14 mouse cellular contexts compared by ENCODE assay signal in the genomic region with DNA sequence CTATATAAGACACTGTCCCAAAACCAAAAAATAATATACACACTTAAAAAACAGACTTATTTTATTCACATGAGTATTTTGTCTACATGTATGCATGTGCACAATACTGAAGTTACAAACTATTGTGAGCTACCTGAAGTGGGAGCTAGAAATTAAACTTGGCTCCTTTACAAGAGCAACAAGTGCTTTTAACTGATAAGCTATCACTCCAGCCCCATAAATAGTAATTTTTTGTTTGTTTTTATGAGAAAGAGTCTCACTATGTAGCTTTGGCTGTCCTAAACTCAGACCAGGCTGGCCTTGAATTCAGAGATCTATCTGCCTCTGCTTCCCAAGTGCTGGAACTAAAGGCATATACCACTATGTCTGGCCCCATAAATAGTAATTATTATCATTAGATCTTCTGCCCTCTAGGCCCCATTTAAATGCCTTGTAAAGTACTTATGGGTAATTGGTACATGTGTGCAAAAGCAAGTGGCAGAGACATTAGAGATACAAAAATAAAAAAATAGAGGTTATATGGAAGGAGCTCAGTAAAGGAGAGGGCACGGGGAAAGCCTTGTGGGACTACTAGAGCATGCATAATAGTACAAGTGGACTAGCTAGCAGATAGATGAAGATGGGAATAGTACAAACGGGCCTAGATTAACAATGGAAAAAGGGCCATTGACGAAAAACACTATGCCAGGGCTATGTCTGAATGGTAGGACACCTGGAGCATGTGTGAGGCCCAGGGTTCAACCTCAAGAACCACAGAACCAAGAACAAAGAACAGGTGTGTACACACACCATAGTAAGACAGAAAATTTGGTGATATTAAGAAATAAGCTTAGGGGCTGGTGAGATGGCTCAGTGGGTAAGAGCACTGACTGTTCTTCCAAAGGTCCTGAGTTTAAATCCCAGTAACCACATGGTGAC. TPM values are rescaled to one million over a fixed set of nuclear protein-coding genes. Genes with fewer than 3 reads are reported as not detected.
DNase-seq lines count a peak whose midpoint lies in the region; ATAC-seq and TF ChIP-seq lines count a peak whose summit lies in the region.
"Had no signal": no experiment of that assay in that cellular context is flagged by ENCODE, and none has a peak within 500 bp of the region (broad histone marks: within the 10 kb centered on the region; RNA-seq: fewer than 3 reads in every experiment).

No protein-coding gene starts in this region.

- H3K9ac ChIP-seq in kidney, embryonic 15.5 days: no peak overlapping the region
- no peak overlapping the region; the same call in 1 of the 2 replicates for H3K9ac ChIP-seq in liver, postnatal 0 days (replicated peaks)

- H3K4me3 ChIP-seq in kidney, embryonic 15.5 days (replicated peaks): no peak overlapping the region
- H3K4me3 ChIP-seq in liver, postnatal 0 days (ENCODE audit: low read depth, low read length): no peak overlapping the region
- no peak overlapping the region for H3K4me3 ChIP-seq in limb, embryonic 10.5 days
- H3K4me3 ChIP-seq: forebrain, embryonic 10.5 days had no signal

- TF ChIP-seq CTCF in liver, postnatal 0 days (IDR thresholded peaks at IDR 0.05; ENCODE audit: low read depth): no peak

- H3K27ac ChIP-seq in kidney, embryonic 15.5 days: peak overlapping the region; percentile 3; the same call in 1 of the 2 replicates
- H3K27ac ChIP-seq in liver, postnatal 0 days (ENCODE audit: low read depth): peak overlapping the region; percentile 61
- H3K27ac ChIP-seq in limb, embryonic 10.5 days: no peak overlapping the region
- H3K27ac ChIP-seq: forebrain, embryonic 10.5 days had no signal

- H3K4me1 ChIP-seq in kidney, embryonic 15.5 days: no peaks in the 10 kb centered on the region
- 0 out of 2 replicates have a peak, but pooled peaks cover 5% of the 10 kb centered on the region for H3K4me1 ChIP-seq in liver, postnatal 0 days (ENCODE audit: insufficient read depth)
- no peaks in the 10 kb centered on the region for H3K4me1 ChIP-seq in limb, embryonic 10.5 days
- H3K4me1 ChIP-seq: forebrain, embryonic 10.5 days had no signal

- DNase-seq in kidney, postnatal 4 days: no peak
- DNase-seq in liver, postnatal 0 days: no peak
- DNase-seq in thymus, postnatal 14 days: peak; percentile 75
- DNase-seq in adrenal gland, adult 8-10 months: no peak
- no peak for DNase-seq in limb, embryonic 10.5 days (ENCODE audit: low spot score)
- DNase-seq: gastrocnemius, postnatal 36 days; kidney, adult 8-10 months; left cerebral cortex, postnatal 4 days; lung, postnatal 36 days had no signal

- H3K27me3 ChIP-seq in kidney, embryonic 15.5 days: no peaks in the 10 kb centered on the region
- no peaks in the 10 kb centered on the region for H3K27me3 ChIP-seq in liver, postnatal 0 days (ENCODE audit: insufficient read depth, low read length)
- no peaks in the 10 kb centered on the region for H3K27me3 ChIP-seq in limb, embryonic 10.5 days (ENCODE audit: low read depth, poor library complexity, severe bottlenecking)

- 75% methylated on average over 3 of the region's 3 CpGs for WGBS in kidney, embryonic 15.5 days
- 68% methylated on average over 3 of the region's 3 CpGs for WGBS in liver, postnatal 0 days (ENCODE audit: insufficient replicate concordance)
- 95% methylated on average over 3 of the region's 3 CpGs for WGBS in limb, embryonic 10.5 days

- H3K9me3 ChIP-seq in kidney, embryonic 15.5 days (replicated peaks): no peaks in the 10 kb centered on the region
- no peaks in the 10 kb centered on the region for H3K9me3 ChIP-seq in liver, postnatal 0 days (ENCODE audit: low read length)
- H3K9me3 ChIP-seq in limb, embryonic 10.5 days (replicated peaks): no peaks in the 10 kb centered on the region
- H3K9me3 ChIP-seq: forebrain, embryonic 10.5 days had no signal

- peaks cover 32% of the 10 kb centered on the region for H3K36me3 ChIP-seq in kidney, embryonic 15.5 days
- peaks cover 17% of the 10 kb centered on the region for H3K36me3 ChIP-seq in liver, postnatal 0 days (replicated peaks; ENCODE audit: insufficient read depth, low read length)
- peaks cover 41% of the 10 kb centered on the region for H3K36me3 ChIP-seq in limb, embryonic 10.5 days

- H3K4me2 ChIP-seq in kidney, embryonic 15.5 days: no peak overlapping the region
- H3K4me2 ChIP-seq in liver, postnatal 0 days (ENCODE audit: low read depth, low read length): peak overlapping the region; percentile 38; the same call in 1 of the 2 replicates

- TF ChIP-seq EP300 in liver, postnatal 0 days (IDR thresholded peaks at IDR 0.05; ENCODE audit: low read depth): peak; percentile 94

- ATAC-seq in kidney, embryonic 15.5 days (replicated peaks; ENCODE audit: low FRiP score): no peak
- peak; percentile 79 for ATAC-seq in erythroblast, adult 5-6 weeks (replicated peaks; ENCODE audit: low FRiP score, poor library complexity, severe bottlenecking)
- ATAC-seq in liver, postnatal 0 days: peak; percentile 69

RNA-seq across cellular contexts. Expression of a gene that starts 21.1 kb away (rescaled TPM):
- 106 and 125 TPM in 2 replicates for polyA plus RNA-seq in kidney, embryonic 15.5 days (2015; fragmentation: Nextera tagmentation; extraction: Ambion mirVana)
- 20.3 and 29.2 TPM in 2 replicates for total RNA-seq in erythroblast, adult 5-6 weeks (2015; ENCODE audit: low replicate concordance)
- 50.7 and 68.1 TPM in 2 replicates for total RNA-seq in erythroblast, adult 5-6 weeks (2017; ENCODE audit: low replicate concordance)
- 65.6 and 98.1 TPM in 2 replicates for polyA plus RNA-seq in liver, postnatal 0 days (2015; fragmentation: Nextera tagmentation; extraction: Ambion mirVana)
- total RNA-seq in adrenal gland, adult 8-10 months (2022): 10 to 100 TPM; 11.4 to 31.1 (median 21.4) TPM
- 27.1 and 29.1 TPM in 2 replicates for polyA plus RNA-seq in limb, embryonic 10.5 days (2016; fragmentation: Nextera tagmentation; extraction: Ambion mirVana)

RNA-seq across cellular contexts. Expression of a gene that starts 37.0 kb away (rescaled TPM):
- polyA plus RNA-seq in kidney, embryonic 15.5 days (2015; fragmentation: Nextera tagmentation; extraction: Ambion mirVana): 0.24 and 0.30 TPM in 2 replicates
- total RNA-seq in erythroblast, adult 5-6 weeks (2015; ENCODE audit: low replicate concordance): not detected in 2 replicates
- not detected in 2 replicates for total RNA-seq in erythroblast, adult 5-6 weeks (2017; ENCODE audit: low replicate concordance)
- polyA plus RNA-seq in liver, postnatal 0 days (2015; fragmentation: Nextera tagmentation; extraction: Ambion mirVana): not detected in 2 replicates
- not detected for total RNA-seq in adrenal gland, adult 8-10 months (2022)
- polyA plus RNA-seq in limb, embryonic 10.5 days (2016; fragmentation: Nextera tagmentation; extraction: Ambion mirVana): not detected in 2 replicates
- total RNA-seq: ES-E14; gastrocnemius, postnatal 36 days; left cerebral cortex, postnatal 4 days had no signal
- polyA plus RNA-seq: forebrain, embryonic 10.5 days; small intestine, adult 2 months had no signal

RNA-seq across cellular contexts. Expression of a gene that starts 37.2 kb away (rescaled TPM):
- polyA plus RNA-seq in kidney, embryonic 15.5 days (2015; fragmentation: Nextera tagmentation; extraction: Ambion mirVana): 395 and 412 TPM in 2 replicates
- 231 and 242 TPM in 2 replicates for total RNA-seq in erythroblast, adult 5-6 weeks (2015; ENCODE audit: low replicate concordance)
- 56.2 and 119 TPM in 2 replicates for total RNA-seq in erythroblast, adult 5-6 weeks (2017; ENCODE audit: low replicate concordance)
- 198 and 215 TPM in 2 replicates for polyA plus RNA-seq in liver, postnatal 0 days (2015; fragmentation: Nextera tagmentation; extraction: Ambion mirVana)
- 100 to 1,000 TPM in 2 of 4 experiments, 10 to 100 TPM in 2; 81.0 to 121 (median 98.4) TPM for total RNA-seq in adrenal gland, adult 8-10 months (2022)
- 280 and 308 TPM in 2 replicates for polyA plus RNA-seq in limb, embryonic 10.5 days (2016; fragmentation: Nextera tagmentation; extraction: Ambion mirVana)
